Mouse (Mus musculus): ENCODE results near the gene Ablim1.
A peak's percentile ranks its signal among the peaks of the same experiment; 100 is the strongest.

GRCm38 (mm10) chr19:57031582-57031981, 283.1 kb downstream of the Ablim1 start:
- TF ChIP-seq POLR2A (IDR thresholded peaks at IDR 0.05; ENCODE audit: insufficient read depth, low read depth, low read length) (no peak), CTCF (IDR thresholded peaks at IDR 0.05) (peak; percentile 87)

Measured in heart, adult 2 months (tissue).